Mouse (Mus musculus) stomach, embryonic 15.5 days (tissue): ENCODE results near the gene Slc35c2. TPM values are rescaled to one million over a fixed set of nuclear protein-coding genes. Genes with fewer than 3 reads are reported as not detected.
A peak's percentile ranks its signal among the peaks of the same experiment; 100 is the strongest.

ENCODE experiments used
- ATAC-seq: fragments of 200-750 bp; cut with Nextera tagmentation; 2 replicates; pipeline ENCODE4 v1.8.0; 2017; ENCODE audit warnings: low read depth, moderate number of reproducible peaks, moderate TSS enrichment; ENCODE audit not compliant: insufficient read depth, low FRiP score
- H3K27ac ChIP-seq: fragments of 300-500 bp; sonication (generic); 2 replicates; pipeline ENCODE4 v1.5.1; 2015; ENCODE audit warnings: mild to moderate bottlenecking, inconsistent platforms
- H3K27me3 ChIP-seq: fragments of 300-500 bp; sonication (generic); replicated peaks from 2 replicates; pipeline ENCODE4 v1.6.1; 2015; ENCODE audit warnings: inconsistent platforms
- H3K36me3 ChIP-seq: fragments of 300-500 bp; sonication (generic); 2 replicates; pipeline ENCODE4 v1.6.1; 2015; ENCODE audit warnings: inconsistent platforms
- H3K4me1 ChIP-seq: fragments of 300-500 bp; sonication (generic); 2 replicates; pipeline ENCODE4 v1.6.1; 2015; ENCODE audit warnings: inconsistent platforms
- H3K4me2 ChIP-seq: fragments of 300-500 bp; sonication (generic); 2 replicates; pipeline ENCODE4 v1.6.1; 2015; ENCODE audit warnings: mild to moderate bottlenecking, inconsistent platforms
- H3K4me3 ChIP-seq: fragments of 300-500 bp; sonication (generic); replicated peaks from 2 replicates; pipeline ENCODE4 v1.5.1; 2015; ENCODE audit warnings: inconsistent platforms
- H3K9ac ChIP-seq: fragments of 300-500 bp; sonication (generic); 2 replicates; pipeline ENCODE4 v1.6.1; 2015; ENCODE audit warnings: inconsistent platforms
- H3K9me3 ChIP-seq: fragments of 300-500 bp; sonication (generic); 2 replicates; pipeline ENCODE4 v1.6.1; 2016; ENCODE audit warnings: inconsistent platforms
- WGBS: fragments of 180-500 bp; shearing (Covaris S2); methylation state at CpG from one replicate; pipeline ENCODE4 v1.1.7; 2015; 5-methylcytosine and 5-hydroxymethylcytosine counted together
- polyA plus RNA-seq: library from polyadenylated mRNA; unstranded; fragments of >200 nt; fragmentation: Nextera tagmentation; extraction: Ambion mirVana; gene quantifications from 2 replicates; pipeline ENCODE4 v1.2.1, GENCODE M21; 2015

Gene Slc35c2
- polyA plus RNA-seq, 1 experiment from 2014 or later, result 60.5 TPM

DNA sequence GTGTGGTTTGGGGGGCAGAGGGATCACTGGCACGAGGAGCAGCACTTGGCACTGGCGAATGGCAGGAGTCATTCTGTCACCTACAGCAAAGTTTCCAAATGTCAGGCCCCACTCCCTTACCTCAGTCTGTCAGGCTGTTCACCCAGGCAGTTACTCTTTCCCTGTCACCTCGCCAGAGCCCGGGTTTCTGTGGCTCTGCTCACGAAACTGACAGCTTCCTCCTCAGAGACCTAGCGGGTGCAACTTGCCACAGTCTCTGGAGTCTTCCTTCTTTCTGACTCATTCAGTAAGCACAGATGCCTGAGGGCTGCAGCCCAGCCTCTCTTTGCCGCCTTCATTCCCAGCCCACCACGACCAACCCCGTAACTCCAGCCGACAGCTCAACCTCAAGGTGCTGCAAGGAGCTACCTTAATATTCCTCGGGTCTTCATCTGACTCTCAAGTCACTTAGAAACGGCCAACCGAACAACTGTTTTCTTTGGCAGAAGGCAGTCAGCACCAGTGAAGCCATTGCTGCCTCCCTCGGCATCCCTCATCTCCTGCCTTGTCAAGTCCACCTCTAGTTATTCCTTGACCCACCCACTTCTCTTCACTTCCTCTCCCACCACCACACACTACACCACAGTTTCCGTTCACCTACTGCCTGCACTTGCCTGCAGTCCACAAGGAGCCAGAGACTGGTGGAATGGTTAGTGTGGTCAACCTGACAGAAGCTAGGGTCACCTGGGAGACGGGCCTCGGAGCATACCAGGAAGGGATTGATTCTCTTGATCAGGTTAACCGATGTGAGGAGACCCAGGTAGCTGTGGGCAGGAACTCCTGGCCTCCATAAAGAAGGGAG, 1.1 kb downstream of the Slc35c2 start:
- no peak for ATAC-seq
- H3K9ac ChIP-seq, result peak overlapping the region; percentile 60; the same call in 1 of the 2 replicates
- peak overlapping the region; percentile 84 for H3K4me2 ChIP-seq
- peaks cover 29% of the 10 kb centered on the region for H3K4me1 ChIP-seq
- H3K36me3 ChIP-seq, result peaks cover 13% of the 10 kb centered on the region
- H3K27me3 ChIP-seq, result no peaks in the 10 kb centered on the region
- WGBS, result 56% methylated on average over 18 of the region's 18 CpGs
- H3K9me3 ChIP-seq, result no peaks in the 10 kb centered on the region
- peak overlapping the region; percentile 36; the same call in 1 of the 2 replicates for H3K27ac ChIP-seq
- H3K4me3 ChIP-seq, result peak overlapping the region; percentile 74

DNA sequence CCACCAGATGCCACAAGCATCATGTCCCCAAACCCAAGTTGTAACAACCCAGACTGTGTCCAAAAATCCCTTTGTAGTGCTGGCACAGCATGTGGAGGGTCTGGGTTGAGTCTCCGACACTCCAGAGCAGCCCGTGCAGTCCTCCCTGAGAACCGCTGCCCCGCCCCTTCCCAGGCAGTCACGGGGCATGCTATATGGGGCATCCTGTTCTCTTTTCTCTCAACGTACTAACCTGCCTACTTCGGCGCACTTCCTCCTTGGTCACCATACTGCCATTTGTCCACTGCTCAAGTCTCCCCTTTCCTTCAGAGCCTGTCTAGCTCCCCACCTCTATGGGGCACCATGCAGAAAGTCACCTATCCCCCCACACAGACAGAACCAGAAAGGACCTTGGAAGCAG, 2.0 kb downstream of the Slc35c2 start:
- 81% methylated on average over 8 of the region's 8 CpGs for WGBS

DNA sequence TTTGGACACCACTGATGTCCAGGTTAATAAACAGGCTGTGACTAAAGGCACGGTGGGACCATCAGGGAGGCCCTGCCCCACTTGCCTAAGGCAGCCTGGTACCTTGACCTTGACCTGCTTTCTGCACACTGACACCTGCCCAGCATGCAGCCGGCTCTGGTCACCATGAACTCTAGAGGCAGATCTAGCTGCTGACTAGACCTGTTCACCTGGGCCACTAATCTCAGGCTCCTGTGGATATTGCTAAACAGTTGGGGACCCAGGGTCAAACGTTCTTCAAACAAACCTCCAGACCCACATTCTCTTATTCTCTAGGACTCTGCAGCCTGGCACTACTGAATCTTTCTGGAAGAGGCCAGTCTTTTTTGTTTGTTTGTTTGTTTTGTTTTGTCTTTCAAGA, 2.6 kb downstream of the Slc35c2 start:
- Histone ChIP-seq H3K4me2 (no peak overlapping the region), H3K27ac (no peak overlapping the region), H3K4me3 (no peak overlapping the region), H3K27me3 (no peaks in the 10 kb centered on the region), H3K4me1 (peaks cover 29% of the 10 kb centered on the region), H3K9me3 (no peaks in the 10 kb centered on the region), H3K9ac (no peak overlapping the region), H3K36me3 (peaks cover 4% of the 10 kb centered on the region; the same call in 1 of the 2 replicates)
- ATAC-seq, result no peak
- 68% methylated on average over 3 of the region's 3 CpGs for WGBS

More for the DNA sequence above, 2.0 kb downstream of the Slc35c2 start:
- Histone ChIP-seq H3K9ac (no peak overlapping the region), H3K4me2 (peak overlapping the region; percentile 84; the same call in 1 of the 2 replicates), H3K4me1 (peaks cover 29% of the 10 kb centered on the region), H3K9me3 (no peaks in the 10 kb centered on the region), H3K36me3 (peaks cover 8% of the 10 kb centered on the region; the same call in 1 of the 2 replicates), H3K27me3 (no peaks in the 10 kb centered on the region), H3K4me3 (no peak overlapping the region), H3K27ac (no peak overlapping the region)
- ATAC-seq, result no peak

DNA sequence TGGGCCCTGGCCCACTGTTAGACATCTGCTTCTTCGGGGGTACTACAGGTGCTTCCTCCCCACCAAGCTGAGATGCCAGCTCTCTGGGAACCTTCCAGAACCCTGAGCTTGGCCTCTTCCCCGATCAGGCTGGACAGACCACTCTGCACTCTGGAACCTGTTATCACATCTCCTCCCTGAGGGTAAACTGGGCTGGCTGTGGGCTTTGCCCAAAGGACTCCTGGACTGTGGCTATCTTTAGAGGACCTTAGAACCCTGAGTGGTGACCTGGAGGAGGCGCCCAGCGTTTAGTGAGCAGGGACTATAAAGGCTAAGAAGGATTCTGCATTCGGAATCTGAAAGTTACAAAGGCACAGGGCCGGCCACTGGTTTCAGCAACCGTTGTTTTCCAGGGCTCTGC, 3.3 kb downstream of the Slc35c2 start:
- WGBS, result 87% methylated on average over 7 of the region's 7 CpGs
- H3K4me3 ChIP-seq, result no peak overlapping the region
- H3K27me3 ChIP-seq, result no peaks in the 10 kb centered on the region
- no peaks in the 10 kb centered on the region; the same call in 1 of the 2 replicates for H3K36me3 ChIP-seq
- H3K9me3 ChIP-seq, result no peaks in the 10 kb centered on the region
- H3K27ac ChIP-seq, result no peak overlapping the region
- H3K9ac ChIP-seq, result no peak overlapping the region
- no peak for ATAC-seq
- H3K4me1 ChIP-seq, result peaks cover 29% of the 10 kb centered on the region
- no peak overlapping the region for H3K4me2 ChIP-seq

DNA sequence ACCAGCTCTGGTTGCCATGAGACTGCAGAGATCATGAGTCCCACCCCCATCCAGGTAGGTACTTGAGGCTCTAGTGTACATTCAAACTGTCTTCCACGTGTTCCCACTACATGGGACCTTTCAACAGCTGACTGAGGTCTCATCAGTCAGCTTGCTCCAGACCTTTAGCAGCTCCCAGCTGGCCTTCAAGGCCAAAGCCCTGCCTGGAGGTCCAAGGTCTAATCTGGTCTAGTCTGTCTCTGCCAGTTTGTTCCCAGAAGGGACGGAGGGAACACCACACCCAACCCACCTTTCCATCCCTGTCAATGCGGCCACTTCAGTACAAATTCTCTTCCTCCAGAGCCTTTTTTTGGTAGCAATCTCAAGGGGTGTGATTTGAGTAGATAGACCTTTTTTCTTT, 4.0 kb downstream of the Slc35c2 start:
- no peak for ATAC-seq

DNA sequence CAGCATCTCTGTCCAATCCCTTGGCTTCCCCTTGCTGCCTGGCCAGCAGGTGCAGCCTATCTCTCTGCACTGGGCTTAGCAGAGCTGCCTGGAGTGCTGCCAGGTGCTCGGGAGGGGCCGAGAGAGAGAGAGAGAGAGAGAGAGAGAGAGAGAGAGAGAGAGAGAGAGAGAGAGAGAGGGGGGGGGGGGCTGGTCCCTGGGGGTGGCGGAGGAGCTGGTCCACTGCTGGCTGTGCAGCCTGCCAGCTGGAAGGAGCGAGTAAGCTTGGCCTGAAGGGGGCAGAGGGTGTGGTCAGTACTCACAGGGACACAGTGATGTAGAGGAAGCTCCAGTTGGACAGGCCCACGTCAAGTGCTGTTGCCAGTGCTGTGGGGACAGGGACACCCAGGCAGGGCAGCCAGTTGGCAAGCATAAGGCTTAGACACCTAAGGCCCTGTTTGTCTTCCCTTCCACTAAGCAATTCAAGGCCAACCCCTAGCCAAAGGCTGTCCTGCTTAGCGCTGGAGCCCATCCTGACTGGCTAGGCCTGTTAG, 5.8 kb downstream of the Slc35c2 start:
- H3K4me2 ChIP-seq, result no peak overlapping the region
- no peaks in the 10 kb centered on the region for H3K27me3 ChIP-seq
- no peaks in the 10 kb centered on the region for H3K9me3 ChIP-seq
- no peak overlapping the region for H3K4me3 ChIP-seq
- peaks cover 11% of the 10 kb centered on the region for H3K36me3 ChIP-seq
- H3K9ac ChIP-seq, result no peak overlapping the region
- peak; percentile 51; the same call in 1 of the 2 replicates for ATAC-seq
- peaks cover 17% of the 10 kb centered on the region for H3K4me1 ChIP-seq
- WGBS, result 29% methylated on average over 5 of the region's 6 CpGs
- peak overlapping the region; percentile 31; the same call in 1 of the 2 replicates for H3K27ac ChIP-seq

More for the DNA sequence above, 4.0 kb downstream of the Slc35c2 start:
- no peak overlapping the region for H3K4me2 ChIP-seq
- H3K9me3 ChIP-seq, result no peaks in the 10 kb centered on the region
- H3K27me3 ChIP-seq, result no peaks in the 10 kb centered on the region
- 82% methylated on average over 3 of the region's 3 CpGs for WGBS
- H3K9ac ChIP-seq, result no peak overlapping the region
- H3K27ac ChIP-seq, result no peak overlapping the region
- peaks cover 26% of the 10 kb centered on the region for H3K4me1 ChIP-seq
- H3K4me3 ChIP-seq, result no peak overlapping the region
- no peaks in the 10 kb centered on the region; the same call in 1 of the 2 replicates for H3K36me3 ChIP-seq

DNA sequence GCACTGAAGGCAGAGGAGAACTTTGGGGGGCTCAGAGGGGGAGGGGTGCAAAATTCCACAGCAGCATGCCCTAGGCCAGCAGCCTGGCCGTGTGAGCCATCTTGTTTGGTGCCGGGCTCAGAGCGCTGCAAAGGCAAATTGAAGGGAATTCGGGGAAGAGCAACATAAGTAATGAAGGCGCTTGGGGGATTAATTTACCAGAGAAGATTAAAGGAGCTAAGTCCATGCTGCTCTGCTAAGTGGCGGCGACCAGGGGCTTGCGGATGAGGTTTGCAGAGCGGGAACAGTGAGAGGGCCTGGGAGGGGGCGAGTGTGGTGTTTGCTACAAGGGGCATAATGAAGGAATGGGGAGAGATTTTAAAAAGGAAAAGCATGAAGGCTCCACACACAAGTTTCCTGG, 8.3 kb downstream of the Slc35c2 start:
- Histone ChIP-seq H3K4me2 (no peak overlapping the region), H3K4me3 (no peak overlapping the region), H3K9ac (no peak overlapping the region), H3K27ac (no peak overlapping the region), H3K27me3 (no peaks in the 10 kb centered on the region), H3K9me3 (no peaks in the 10 kb centered on the region), H3K36me3 (peaks cover 11% of the 10 kb centered on the region), H3K4me1 (peaks cover 15% of the 10 kb centered on the region)
- WGBS, result 66% methylated on average over 10 of the region's 10 CpGs
- ATAC-seq, result no peak

DNA sequence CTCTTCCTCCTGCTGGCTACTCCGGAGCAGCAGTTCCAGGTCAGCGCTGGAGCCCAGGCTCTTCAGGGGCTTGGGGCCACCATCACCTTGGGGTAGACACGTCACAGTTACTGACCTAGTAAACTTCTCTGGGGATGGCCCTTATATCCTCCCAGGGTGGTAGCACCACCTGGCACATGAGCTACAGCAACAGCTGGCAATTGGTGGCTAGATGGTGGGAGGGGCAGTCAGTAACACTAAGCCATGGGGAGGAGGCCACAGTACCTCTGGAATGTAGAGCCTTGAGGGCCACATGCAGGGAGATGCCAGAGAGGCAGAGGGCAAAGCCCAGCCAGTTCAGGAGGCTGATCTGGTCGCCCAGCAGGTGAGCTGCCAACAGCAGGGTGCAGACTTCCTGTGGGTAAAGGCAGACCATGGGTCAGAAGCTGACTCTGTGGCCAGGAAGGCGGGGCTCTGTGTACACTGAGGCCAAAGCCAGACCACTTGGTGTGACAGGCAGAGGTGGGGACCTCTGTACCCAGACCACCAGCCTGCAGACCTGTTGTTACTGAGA, 10.4 kb downstream of the Slc35c2 start:
- no peak for ATAC-seq
- Histone ChIP-seq H3K27me3 (no peaks in the 10 kb centered on the region), H3K9me3 (no peaks in the 10 kb centered on the region), H3K4me2 (no peak overlapping the region), H3K9ac (no peak overlapping the region), H3K27ac (no peak overlapping the region), H3K4me3 (no peak overlapping the region), H3K36me3 (peaks cover 11% of the 10 kb centered on the region; the same call in 1 of the 2 replicates), H3K4me1 (peaks cover 10% of the 10 kb centered on the region)
- 79% methylated on average over 5 of the region's 5 CpGs for WGBS

DNA sequence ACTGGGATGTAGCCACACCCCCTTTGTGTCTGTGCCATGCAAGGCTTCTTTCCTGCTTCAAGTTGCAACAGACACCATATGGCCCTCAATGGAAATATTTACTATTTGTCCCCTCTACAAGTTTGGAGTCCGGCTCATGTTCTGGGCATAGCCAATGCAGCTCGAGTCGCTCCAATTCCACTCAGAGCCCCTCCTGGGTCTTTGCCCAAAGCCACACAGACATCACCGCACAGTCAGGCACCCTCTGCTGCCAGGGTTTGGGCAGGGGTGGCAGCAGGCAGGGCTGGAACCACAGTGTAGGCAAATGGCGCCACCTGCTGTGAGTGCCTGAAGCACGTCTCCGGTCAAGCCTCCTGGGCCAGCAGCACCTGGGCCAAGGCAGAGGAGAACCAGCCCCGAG, 11.8 kb downstream of the Slc35c2 start:
- Histone ChIP-seq H3K4me1 (0 out of 2 replicates have a peak, but pooled peaks cover 6% of the 10 kb centered on the region), H3K9me3 (no peaks in the 10 kb centered on the region), H3K27me3 (no peaks in the 10 kb centered on the region), H3K27ac (no peak overlapping the region), H3K36me3 (peaks cover 11% of the 10 kb centered on the region; the same call in 1 of the 2 replicates), H3K4me3 (no peak overlapping the region), H3K4me2 (no peak overlapping the region), H3K9ac (no peak overlapping the region)
- peak; percentile 41; the same call in 1 of the 2 replicates for ATAC-seq
- WGBS, result 23% methylated on average over 8 of the region's 8 CpGs

DNA sequence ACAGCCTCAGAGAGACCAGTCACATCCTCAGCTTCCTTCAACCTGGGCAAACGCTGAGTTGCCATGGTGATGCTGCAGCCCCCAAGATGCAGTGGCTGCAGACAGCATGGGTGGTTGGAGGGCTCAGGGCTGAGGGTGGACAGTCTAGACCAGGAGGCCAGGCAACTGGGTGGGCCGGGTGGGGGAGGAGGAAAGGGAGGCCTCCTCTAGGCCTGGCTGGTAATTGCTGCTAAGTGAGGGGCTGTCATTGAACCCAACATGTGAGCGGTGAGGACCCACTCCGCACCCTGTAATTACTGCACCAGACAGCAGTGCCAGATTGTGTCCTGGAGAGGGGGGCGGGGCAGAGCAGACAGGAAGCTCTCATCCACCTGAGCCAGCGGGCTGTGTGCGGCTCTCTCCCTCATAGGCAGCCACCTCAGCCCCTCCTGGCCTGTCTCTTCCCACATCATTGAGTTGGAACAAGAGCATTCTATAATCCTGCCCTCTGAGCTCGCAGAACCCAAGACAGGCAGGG, 12.5 kb downstream of the Slc35c2 start:
- Histone ChIP-seq H3K4me1 (0 out of 2 replicates have a peak, but pooled peaks cover 6% of the 10 kb centered on the region), H3K4me3 (no peak overlapping the region), H3K9ac (no peak overlapping the region), H3K27me3 (no peaks in the 10 kb centered on the region), H3K9me3 (no peaks in the 10 kb centered on the region), H3K36me3 (peaks cover 11% of the 10 kb centered on the region; the same call in 1 of the 2 replicates), H3K4me2 (no peak overlapping the region), H3K27ac (no peak overlapping the region)
- ATAC-seq, result no peak
- 54% methylated on average over 8 of the region's 8 CpGs for WGBS

DNA sequence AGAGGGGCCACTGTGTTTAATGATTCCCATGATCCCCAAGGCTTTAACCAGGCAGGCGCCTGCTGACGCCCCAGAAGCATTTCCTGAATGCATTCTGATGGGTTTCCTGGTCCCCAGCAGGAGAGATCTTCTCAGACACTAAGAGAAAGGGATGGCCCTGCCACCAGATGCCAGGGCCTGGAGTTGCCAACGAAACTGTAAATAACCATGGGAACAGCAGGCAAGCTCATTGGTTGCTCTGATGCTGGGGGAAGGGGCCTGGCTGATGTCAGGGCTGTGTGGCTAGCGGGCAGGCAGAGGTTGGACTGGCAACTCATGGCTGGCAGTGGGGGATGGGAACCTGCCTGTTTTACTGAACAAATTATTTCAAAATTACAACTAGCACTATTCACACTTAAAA, 14.1 kb downstream of the Slc35c2 start:
- no peak overlapping the region for H3K9ac ChIP-seq
- WGBS, result 52% methylated on average over 4 of the region's 4 CpGs
- no peak overlapping the region for H3K4me3 ChIP-seq
- no peak for ATAC-seq
- 0 out of 2 replicates have a peak, but pooled peaks cover 6% of the 10 kb centered on the region for H3K4me1 ChIP-seq
- H3K27ac ChIP-seq, result no peak overlapping the region
- H3K27me3 ChIP-seq, result no peaks in the 10 kb centered on the region
- H3K9me3 ChIP-seq, result no peaks in the 10 kb centered on the region
- no peak overlapping the region for H3K4me2 ChIP-seq
- peaks cover 11% of the 10 kb centered on the region; the same call in 1 of the 2 replicates for H3K36me3 ChIP-seq
